Mouse (Mus musculus): ENCODE results near the gene Bcas1.

- TF ChIP-seq POLR2A (IDR thresholded peaks at IDR 0.05; ENCODE audit: low read depth, low read length) (no peak), CTCF (IDR thresholded peaks at IDR 0.05; ENCODE audit: extremely low read depth, insufficient read depth, insufficient read length, insufficient replicate concordance) (no peak)
These were observed 23.8 kb downstream of the Bcas1 start for GRCm38 (mm10) chr2:170403666-170404385.
